Mouse (Mus musculus) lung, postnatal 0 days (tissue): ENCODE results near the gene Cyp1b1. TPM values are rescaled to one million over a fixed set of nuclear protein-coding genes. Genes with fewer than 3 reads are reported as not detected.

Experiments
- ATAC-seq: fragments of 200-750 bp; cut with Nextera tagmentation; 2 replicates; pipeline ENCODE4 v1.8.0; 2017; ENCODE audit warnings: moderate library complexity
- DNase-seq: peaks from one replicate; pipeline ENCODE4 v3.0.0-alpha.2; 2016; ENCODE audit warnings: low spot score
- H3K27ac ChIP-seq: fragments of 300-500 bp; sonication (generic); 2 replicates; pipeline ENCODE4 v1.5.1; 2014; ENCODE audit warnings: antibody characterized with exemption, mild to moderate bottlenecking, low read length, mixed read lengths
- H3K27me3 ChIP-seq: fragments of 300-500 bp; sonication (generic); replicated peaks from 2 replicates; pipeline ENCODE4 v1.6.1; 2014; ENCODE audit warnings: low read length, mixed read lengths; ENCODE audit not compliant: insufficient read depth
- H3K36me3 ChIP-seq: fragments of 300-500 bp; sonication (generic); 2 replicates; pipeline ENCODE4 v1.6.1; 2014; ENCODE audit warnings: low read length, mixed read lengths; ENCODE audit not compliant: insufficient read depth
- H3K4me1 ChIP-seq: fragments of 300-500 bp; sonication (generic); 2 replicates; pipeline ENCODE4 v1.6.1; 2014; ENCODE audit warnings: antibody characterized with exemption, low read depth, low read length, mixed read lengths; ENCODE audit not compliant: insufficient read depth
- H3K4me2 ChIP-seq: fragments of 300-500 bp; sonication (generic); replicated peaks from 2 replicates; pipeline ENCODE4 v1.6.1; 2014; ENCODE audit warnings: low read depth, mild to moderate bottlenecking, low read length, moderate library complexity, mixed read lengths
- H3K4me3 ChIP-seq: fragments of 300-500 bp; sonication (generic); 2 replicates; pipeline ENCODE4 v1.5.1; 2014; ENCODE audit warnings: low read depth, low read length
- H3K9ac ChIP-seq: fragments of 300-500 bp; sonication (generic); replicated peaks from 2 replicates; pipeline ENCODE4 v1.6.1; 2014; ENCODE audit warnings: low read depth, mild to moderate bottlenecking
- H3K9me3 ChIP-seq: fragments of 300-500 bp; sonication (generic); 2 replicates; pipeline ENCODE4 v1.6.1; 2016; ENCODE audit warnings: low read length, mixed read lengths
- CTCF ChIP-seq: IDR thresholded peaks from 2 replicates; pipeline ENCODE4 v1.5.1; 2016; ENCODE audit warnings: antibody characterized with exemption, mild to moderate bottlenecking
- EP300 ChIP-seq: IDR thresholded peaks from 2 replicates; pipeline ENCODE4 v1.6.1; 2016; ENCODE audit warnings: antibody characterized with exemption, mild to moderate bottlenecking, control low read depth
- WGBS: fragments of 180-500 bp; shearing (Covaris S2); extraction: QIAGEN DNeasy Blood & Tissue Kit; methylation state at CpG from one replicate; pipeline ENCODE4 v1.1.7; 2014; 5-methylcytosine and 5-hydroxymethylcytosine counted together
- polyA plus RNA-seq: library from polyadenylated mRNA; unstranded; fragments of >200 nt; fragmentation: Nextera tagmentation; extraction: Ambion mirVana; gene quantifications from 2 replicates; pipeline ENCODE4 v1.2.1, GENCODE M21; 2015

The Cyp1b1 gene
- polyA plus RNA-seq, 1 experiment from 2014 or later: 1.7 TPM

DNA sequence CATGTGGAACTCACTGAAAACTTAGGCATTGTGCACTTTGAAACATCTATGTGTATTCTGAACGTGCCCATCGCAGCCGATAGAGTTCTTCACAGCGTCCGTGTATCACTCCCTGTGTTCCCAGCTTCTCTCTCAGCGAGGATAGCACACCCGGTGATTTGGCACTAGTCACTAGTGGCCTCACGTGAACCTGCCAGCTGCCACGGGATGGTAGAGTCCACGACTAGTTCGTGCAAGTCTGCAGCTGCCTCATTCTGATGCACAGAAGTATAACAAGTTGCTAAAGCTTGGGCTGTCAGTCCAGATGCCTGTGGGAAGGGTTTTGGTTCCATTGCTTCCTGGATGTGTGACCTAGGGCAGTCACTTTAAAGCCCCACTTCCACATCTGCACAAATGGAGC is 32.1 kb upstream of the Cyp1b1 start:
- Histone ChIP-seq H3K27me3 (no peaks in the 10 kb centered on the region), H3K9me3 (no peaks in the 10 kb centered on the region), H3K36me3 (no peaks in the 10 kb centered on the region), H3K4me3 (no peak overlapping the region), H3K27ac (no peak overlapping the region), H3K4me2 (no peak overlapping the region), H3K9ac (no peak overlapping the region), H3K4me1 (no peaks in the 10 kb centered on the region)
- no peak for TF ChIP-seq CTCF
- TF ChIP-seq EP300: no peak
- DNase-seq (no peak), ATAC-seq (no peak)
- 65% methylated on average over 11 of the region's 11 CpGs for WGBS

DNA sequence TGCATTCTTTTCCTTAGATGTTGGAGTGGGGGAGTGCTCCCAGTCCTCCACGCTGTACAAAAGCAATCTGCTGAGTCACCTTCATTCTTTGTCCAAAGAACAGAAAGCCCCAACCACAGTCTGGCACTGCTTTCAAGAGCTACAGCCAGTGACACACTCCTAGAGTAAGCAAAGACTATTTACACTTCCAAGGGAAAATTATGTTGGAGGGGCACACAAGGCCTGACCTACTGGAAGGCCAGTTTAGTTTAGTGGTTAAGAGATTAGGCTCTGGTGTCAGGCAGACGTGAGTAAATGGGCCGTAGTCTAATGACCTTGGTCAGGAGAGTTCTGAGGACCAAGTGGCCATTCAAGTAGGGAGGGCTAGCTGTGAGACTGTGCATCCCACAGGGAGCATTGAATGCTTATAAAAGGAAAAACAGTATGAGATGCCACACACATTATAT is 31.3 kb upstream of the Cyp1b1 start:
- Histone ChIP-seq H3K36me3 (no peaks in the 10 kb centered on the region), H3K4me3 (no peak overlapping the region), H3K4me1 (no peaks in the 10 kb centered on the region), H3K27ac (peak overlapping the region; percentile 16; the same call in 1 of the 2 replicates), H3K4me2 (no peak overlapping the region), H3K9ac (no peak overlapping the region), H3K9me3 (no peaks in the 10 kb centered on the region), H3K27me3 (no peaks in the 10 kb centered on the region)
- TF ChIP-seq CTCF (no peak), EP300 (peak; percentile 93)
- WGBS: 18% methylated on average over 3 of the region's 3 CpGs
- peak; percentile 90 for DNase-seq
- peak; percentile 98 for ATAC-seq

DNA sequence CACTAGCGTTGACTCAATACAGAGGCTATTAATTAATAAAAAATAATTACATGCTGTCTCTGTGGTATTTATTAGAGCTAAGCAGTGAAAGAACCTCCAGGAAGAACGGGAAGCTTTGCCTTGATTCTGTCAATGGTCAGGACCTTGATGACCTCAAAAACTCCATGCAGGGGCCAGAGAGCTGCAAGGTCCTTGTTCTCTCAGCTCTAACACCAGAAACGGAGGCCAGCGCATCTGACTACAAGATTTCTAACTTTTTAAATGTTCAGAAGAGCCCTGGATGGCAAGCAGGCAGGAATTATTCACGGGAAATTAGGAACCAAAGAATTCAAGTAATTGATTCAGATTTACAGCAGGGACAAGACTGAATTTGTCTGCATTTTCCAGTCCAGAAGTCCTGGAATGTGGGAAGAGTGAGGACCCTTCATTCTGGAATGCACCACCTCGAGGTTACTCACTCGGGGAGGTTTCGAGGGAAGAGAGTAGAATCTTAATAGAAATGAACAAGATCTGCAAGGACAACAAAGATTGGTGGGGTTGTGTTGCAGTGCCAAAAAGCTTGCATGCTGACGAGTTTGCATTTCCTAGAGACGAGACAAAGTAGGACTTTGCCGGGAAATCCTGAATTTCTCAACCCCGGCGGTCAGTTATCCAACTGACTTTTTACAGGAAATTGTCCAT is 30.3 kb upstream of the Cyp1b1 start:
- Histone ChIP-seq H3K36me3 (no peaks in the 10 kb centered on the region), H3K9ac (no peak overlapping the region), H3K9me3 (no peaks in the 10 kb centered on the region), H3K4me2 (no peak overlapping the region), H3K27ac (no peak overlapping the region), H3K4me1 (no peaks in the 10 kb centered on the region), H3K27me3 (no peaks in the 10 kb centered on the region), H3K4me3 (no peak overlapping the region)
- ATAC-seq: no peak
- 33% methylated on average over 13 of the region's 13 CpGs for WGBS
- no peak for TF ChIP-seq EP300
- no peak for TF ChIP-seq CTCF
- peak; percentile 13 for DNase-seq

GRCm38 (mm10) chr17:79743507-79743906 is 28.6 kb upstream of the Cyp1b1 start:
- Histone ChIP-seq H3K4me1 (no peaks in the 10 kb centered on the region), H3K4me3 (no peak overlapping the region), H3K36me3 (no peaks in the 10 kb centered on the region), H3K27me3 (no peaks in the 10 kb centered on the region), H3K27ac (no peak overlapping the region), H3K9me3 (no peaks in the 10 kb centered on the region), H3K4me2 (no peak overlapping the region), H3K9ac (no peak overlapping the region)
- DNase-seq (no peak), ATAC-seq (no peak)
- 100% methylated on average over 1 of the region's 1 CpGs for WGBS
- TF ChIP-seq CTCF (no peak), EP300 (no peak)

GRCm38 (mm10) chr17:79742635-79743034 is 27.8 kb upstream of the Cyp1b1 start:
- WGBS: 69% methylated on average over 5 of the region's 5 CpGs
- no peak overlapping the region for H3K9ac ChIP-seq
- H3K27me3 ChIP-seq: no peaks in the 10 kb centered on the region
- H3K4me1 ChIP-seq: no peaks in the 10 kb centered on the region
- H3K4me2 ChIP-seq: no peak overlapping the region
- H3K9me3 ChIP-seq: no peaks in the 10 kb centered on the region
- TF ChIP-seq EP300: no peak
- TF ChIP-seq CTCF: no peak
- no peak for DNase-seq
- no peak for ATAC-seq
- no peaks in the 10 kb centered on the region for H3K36me3 ChIP-seq
- no peak overlapping the region for H3K27ac ChIP-seq
- H3K4me3 ChIP-seq: no peak overlapping the region

DNA sequence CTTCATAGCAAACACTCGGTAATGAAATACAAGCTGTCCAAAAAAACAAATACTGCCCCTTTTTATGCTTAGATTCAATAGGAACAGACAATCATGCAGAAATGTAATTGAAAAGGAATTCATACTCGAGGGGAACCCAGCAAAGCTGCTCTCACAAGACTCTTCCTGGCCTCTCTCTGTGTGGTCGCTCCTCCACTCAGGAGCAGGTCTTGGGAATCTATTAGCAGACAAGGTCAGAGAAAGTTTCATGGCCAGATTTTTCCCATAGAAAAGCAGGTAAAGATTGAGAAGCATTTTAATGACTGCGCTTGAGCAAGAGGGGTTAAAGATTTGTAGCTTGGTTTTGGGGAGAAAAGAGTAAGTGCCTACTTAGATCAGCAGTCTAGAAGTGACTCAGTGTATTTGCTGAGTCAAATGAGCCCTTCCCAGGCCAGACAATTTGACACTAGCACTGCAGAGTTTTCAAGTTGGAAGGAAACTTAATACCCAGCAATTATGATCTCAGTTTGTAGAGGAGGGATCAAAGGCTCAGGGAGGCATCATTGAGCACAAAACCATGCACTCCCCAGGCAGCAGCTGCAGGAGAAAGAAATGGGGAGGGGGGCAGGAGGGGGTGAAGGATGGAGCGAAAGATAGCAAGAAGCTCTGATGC is 24.1 kb upstream of the Cyp1b1 start:
- ATAC-seq: no peak
- no peaks in the 10 kb centered on the region for H3K27me3 ChIP-seq
- H3K36me3 ChIP-seq: no peaks in the 10 kb centered on the region
- peak; percentile 36 for DNase-seq
- no peaks in the 10 kb centered on the region for H3K9me3 ChIP-seq
- no peak overlapping the region for H3K9ac ChIP-seq
- no peak overlapping the region for H3K4me2 ChIP-seq
- H3K4me3 ChIP-seq: no peak overlapping the region
- H3K4me1 ChIP-seq: no peaks in the 10 kb centered on the region
- 42% methylated on average over 5 of the region's 5 CpGs for WGBS
- H3K27ac ChIP-seq: no peak overlapping the region
- no peak for TF ChIP-seq CTCF
- no peak for TF ChIP-seq EP300
